Mouse (Mus musculus): ENCODE measurements around the gene Bnipl.

The Bnipl gene

GRCm38 (mm10) chr3:95250783-95251424 is at the start of gene Bnipl:
Gene Bnipl, minus strand, starts transcription at chr3:95251193.
- in situ Hi-C loops (cut with MboI; ENCODE audit: unreplicated experiment in 2 of 2): loop anchor here in 1 of 2 experiments (25.0 kb wide), 1 partner anchor 114 kb away; the partner anchor contains the start of genes Lysmd1, Scnm1 and Tnfaip8l2

DNA sequence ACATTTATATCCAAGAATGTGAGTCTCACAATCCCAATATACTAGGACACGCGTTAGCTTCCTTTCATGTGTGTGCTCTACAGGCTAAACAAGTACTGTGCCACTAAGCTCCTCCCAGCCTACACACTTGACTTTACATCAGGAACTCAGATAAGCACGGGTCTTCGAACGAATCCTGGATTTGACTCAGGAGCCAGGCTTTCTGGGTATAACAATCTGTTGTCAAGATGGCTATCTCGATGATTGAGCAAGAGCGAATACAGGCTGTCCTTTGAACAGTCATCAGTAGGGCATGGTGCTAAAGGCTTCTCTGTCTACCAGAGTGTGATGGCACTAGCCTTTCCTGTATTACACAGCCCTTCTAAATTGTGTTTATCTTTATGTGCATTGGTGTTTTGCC is 47.0 kb upstream of the Bnipl start:
- in situ Hi-C loops (cut with MboI; ENCODE audit: unreplicated experiment in 2 of 2): no loop called here

GRCm38 (mm10) chr3:95296103-95296469 is 45.1 kb upstream of the Bnipl start:
- in situ Hi-C loops (cut with MboI; ENCODE audit: unreplicated experiment in 2 of 2): no loop called here

GRCm38 (mm10) chr3:95295321-95296102 is 44.5 kb upstream of the Bnipl start:
- in situ Hi-C loops (cut with MboI; ENCODE audit: unreplicated experiment in 2 of 2): no loop called here

DNA sequence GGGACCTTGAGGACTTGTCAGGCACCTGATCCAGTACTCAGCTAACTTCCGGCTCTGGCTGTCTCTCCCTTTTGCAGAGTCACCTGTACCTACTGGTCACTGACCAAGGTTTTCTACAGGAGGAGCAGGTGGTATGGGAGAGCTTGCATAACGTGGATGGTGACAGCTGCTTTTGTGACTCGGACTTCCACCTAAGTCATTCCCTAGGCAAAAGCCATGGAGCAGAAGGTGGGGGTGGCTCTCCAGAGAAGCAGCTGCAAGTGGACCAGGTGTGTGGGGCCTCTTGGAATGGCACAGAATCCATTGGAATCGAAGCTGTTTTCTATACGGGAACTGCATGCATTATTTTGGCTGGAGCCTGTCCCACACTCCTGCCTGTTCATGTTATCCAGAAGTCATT is 43.7 kb upstream of the Bnipl start:
- in situ Hi-C loops (cut with MboI; ENCODE audit: unreplicated experiment in 2 of 2): no loop called here

DNA sequence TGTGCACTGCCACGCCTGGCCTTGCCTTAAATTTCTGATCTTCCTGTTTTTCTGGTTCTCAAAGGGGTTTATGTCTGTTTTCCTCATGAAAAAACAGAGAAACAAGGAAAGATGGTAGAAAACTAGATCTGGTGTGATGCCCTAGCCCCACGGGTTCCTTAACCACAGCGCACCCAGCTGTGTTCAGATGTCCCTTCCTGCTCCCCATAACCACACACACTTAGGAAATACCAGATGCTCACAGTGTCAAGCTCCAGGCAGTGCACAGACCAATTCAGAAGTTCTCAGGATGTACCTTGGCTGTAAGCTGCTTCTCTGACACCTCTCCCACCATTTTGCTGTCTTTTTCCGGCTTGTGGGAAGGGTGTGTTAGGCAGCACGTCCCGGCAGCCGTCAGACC is 43.3 kb upstream of the Bnipl start:
- in situ Hi-C loops (cut with MboI; ENCODE audit: unreplicated experiment in 2 of 2): no loop called here

GRCm38 (mm10) chr3:95293537-95293936 is 42.5 kb upstream of the Bnipl start:
- in situ Hi-C loops (cut with MboI; ENCODE audit: unreplicated experiment in 2 of 2): no loop called here

DNA sequence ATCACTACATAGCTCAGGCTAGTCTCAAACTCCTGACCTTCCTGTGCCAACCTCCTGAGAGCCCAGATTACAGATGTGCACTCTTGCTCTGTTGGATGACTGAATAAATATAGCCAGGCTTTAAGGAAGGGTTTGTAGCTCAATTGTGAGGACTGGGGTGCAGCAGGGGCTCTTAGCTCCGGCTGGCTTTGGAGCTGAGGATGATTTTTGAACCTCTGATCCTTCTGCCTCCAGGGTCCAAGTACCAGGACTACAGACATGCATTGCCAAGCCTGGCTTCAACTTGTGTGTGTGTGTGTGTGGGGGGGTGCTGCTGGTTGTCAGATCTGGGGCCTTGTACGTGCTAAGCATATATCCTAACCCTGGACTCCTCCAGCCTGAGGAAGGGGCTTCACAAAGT is 41.9 kb upstream of the Bnipl start:
- in situ Hi-C loops (cut with MboI; ENCODE audit: unreplicated experiment in 2 of 2): no loop called here

GRCm38 (mm10) chr3:95291041-95291440 is 40.0 kb upstream of the Bnipl start:
- in situ Hi-C loops (cut with MboI; ENCODE audit: unreplicated experiment in 2 of 2): no loop called here

DNA sequence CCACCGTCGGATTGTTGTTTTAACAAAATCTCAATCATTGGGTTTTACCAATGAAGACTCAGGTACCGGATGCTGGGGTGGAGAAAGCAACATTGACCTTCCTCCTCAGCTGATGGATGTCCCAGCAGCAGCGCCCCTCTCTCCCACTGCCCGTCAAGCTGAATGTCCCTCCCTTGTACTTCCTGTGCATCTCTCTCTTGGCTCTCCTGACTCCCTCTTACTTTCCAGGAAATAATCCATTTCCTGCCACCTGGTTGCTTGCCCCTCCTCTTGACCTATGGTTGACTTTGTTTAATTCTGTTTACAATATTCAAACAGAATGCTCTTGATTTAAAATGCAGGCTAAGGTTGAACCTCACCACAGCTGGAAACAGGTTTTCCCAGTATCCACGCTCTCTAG is 39.2 kb upstream of the Bnipl start:
- in situ Hi-C loops (cut with MboI; ENCODE audit: unreplicated experiment in 2 of 2): no loop called here

DNA sequence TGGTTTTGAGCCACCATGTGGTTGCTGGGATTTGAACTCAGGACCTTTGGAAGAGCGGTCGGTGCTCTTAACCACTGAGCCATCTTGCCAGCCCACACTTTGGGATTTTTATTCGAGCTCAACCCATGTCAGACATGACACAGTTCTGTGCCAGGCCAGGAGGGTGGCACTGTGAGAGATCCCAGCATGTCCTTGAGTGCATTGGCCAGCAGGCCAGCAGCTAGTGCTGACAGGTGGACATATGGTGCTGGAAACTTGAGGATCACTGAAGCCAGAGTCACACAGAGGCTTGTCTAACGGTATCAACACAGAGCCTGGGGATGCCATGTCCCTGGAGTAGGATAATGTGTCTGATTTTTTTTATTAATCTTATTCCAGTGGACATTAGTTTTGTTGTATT is 38.4 kb upstream of the Bnipl start:
- in situ Hi-C loops (cut with MboI; ENCODE audit: unreplicated experiment in 2 of 2): no loop called here

- in situ Hi-C loops (cut with MboI; ENCODE audit: unreplicated experiment in 2 of 2): no loop called here
Measured at GRCm38 (mm10) chr3:95287541-95287940, 36.5 kb upstream of the Bnipl start.

DNA sequence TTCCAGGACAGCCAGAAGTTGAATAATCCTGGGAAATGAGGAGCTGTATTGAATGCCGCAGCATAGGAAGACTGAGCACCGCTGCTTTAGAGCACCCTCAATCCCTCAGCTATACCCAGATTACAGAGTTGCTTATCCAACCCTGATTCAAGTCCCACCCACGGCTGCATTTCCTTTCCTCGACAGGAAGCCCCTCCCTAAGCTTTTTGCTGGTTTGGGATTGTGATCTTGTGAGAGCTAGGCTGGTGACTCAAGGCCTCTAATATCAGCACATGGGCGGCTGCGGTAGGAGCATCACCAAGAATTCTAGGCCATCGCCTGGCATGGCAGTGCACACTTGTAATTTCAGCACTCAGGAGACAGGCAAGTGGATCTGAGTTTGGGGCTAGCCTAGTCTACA is 35.5 kb upstream of the Bnipl start:
- in situ Hi-C loops (cut with MboI; ENCODE audit: unreplicated experiment in 2 of 2): no loop called here

GRCm38 (mm10) chr3:95286011-95286410 is 35.0 kb upstream of the Bnipl start:
- in situ Hi-C loops (cut with MboI; ENCODE audit: unreplicated experiment in 2 of 2): no loop called here

- in situ Hi-C loops (cut with MboI; ENCODE audit: unreplicated experiment in 2 of 2): no loop called here
Measured at GRCm38 (mm10) chr3:95285390-95285789, 34.4 kb upstream of the Bnipl start.

- in situ Hi-C loops (cut with MboI; ENCODE audit: unreplicated experiment in 2 of 2): no loop called here
Measured at GRCm38 (mm10) chr3:95284501-95285281, 33.7 kb upstream of the Bnipl start.

- in situ Hi-C loops (cut with MboI; ENCODE audit: unreplicated experiment in 2 of 2): no loop called here
Measured at GRCm38 (mm10) chr3:95284062-95284461, 33.1 kb upstream of the Bnipl start.

- in situ Hi-C loops (cut with MboI; ENCODE audit: unreplicated experiment in 2 of 2): no loop called here
Measured at GRCm38 (mm10) chr3:95283589-95283941, 32.6 kb upstream of the Bnipl start.

GRCm38 (mm10) chr3:95282865-95283588 is 32.0 kb upstream of the Bnipl start:
- in situ Hi-C loops (cut with MboI; ENCODE audit: unreplicated experiment in 2 of 2): no loop called here

DNA sequence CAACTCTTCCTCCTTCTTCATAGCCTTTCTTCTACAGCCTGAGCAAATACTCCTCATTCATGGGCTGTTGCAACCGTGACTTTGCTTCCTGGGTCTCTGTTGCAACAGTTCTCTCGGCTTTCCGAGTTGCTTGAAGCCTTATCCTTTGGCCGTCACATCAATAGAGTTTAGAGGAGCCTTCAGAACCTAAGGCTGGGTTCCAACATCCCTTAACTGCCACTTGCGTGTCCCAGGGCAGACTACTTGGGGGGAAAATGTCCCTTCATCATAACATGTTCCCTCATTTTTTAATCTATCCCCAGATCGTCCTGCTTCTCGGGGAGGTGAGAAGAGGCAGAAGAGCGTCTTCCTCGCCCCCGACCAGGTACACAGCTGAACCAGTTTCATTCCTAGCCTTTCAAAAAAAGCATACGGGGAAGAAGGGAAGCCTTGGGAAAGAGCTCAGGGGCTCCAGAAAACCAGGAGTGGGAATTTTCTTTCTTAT is 31.4 kb upstream of the Bnipl start:
- in situ Hi-C loops (cut with MboI; ENCODE audit: unreplicated experiment in 2 of 2): no loop called here

All from v-Abl transformed pro-B cells (cell line).